Mouse (Mus musculus): ENCODE data around the gene Crot. TPM values are rescaled to one million over a fixed set of nuclear protein-coding genes. Genes with fewer than 3 reads are reported as not detected.

Gene Crot
- polyA plus RNA-seq, 1 experiment = 24.8 TPM

DNA sequence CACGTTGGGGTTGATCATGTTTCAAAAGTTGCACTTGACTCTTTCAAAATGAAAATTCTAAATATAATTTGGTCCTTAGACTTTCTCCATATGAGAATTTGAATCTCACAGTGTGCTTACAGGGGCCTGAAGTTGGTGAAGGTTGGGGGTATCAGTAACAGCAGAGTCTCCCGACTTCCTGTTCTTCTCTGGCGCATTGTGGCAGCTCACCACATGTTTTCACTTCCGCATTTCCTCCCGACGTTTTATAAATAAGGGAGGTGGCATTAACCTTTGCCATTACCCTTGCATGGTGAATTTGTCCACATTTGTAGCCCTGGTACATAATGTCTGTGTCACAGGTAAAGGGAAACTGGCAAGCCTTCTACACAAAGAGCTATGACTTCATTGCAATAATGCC is 80.1 kb downstream of the Crot start:
- WGBS = 78% methylated on average over 6 of the region's 6 CpGs
- no peak overlapping the region for H3K4me3 ChIP-seq (replicated peaks; ENCODE audit: insufficient read depth, low read depth, low read length)
- DNase-seq = no peak
- TF ChIP-seq POLR2A (IDR thresholded peaks at IDR 0.05; ENCODE audit: borderline replicate concordance, insufficient read depth, low read length) = no peak
- TF ChIP-seq CTCF (IDR thresholded peaks at IDR 0.05; ENCODE audit: borderline replicate concordance, insufficient read depth, low read depth, low read length) = no peak
- H3K4me1 ChIP-seq (ENCODE audit: control insufficient read depth, insufficient read depth, low read length) = no peaks in the 10 kb centered on the region
- H3K27ac ChIP-seq (ENCODE audit: insufficient read depth, low read length) = no peak overlapping the region
- no peaks in the 10 kb centered on the region for H3K27me3 ChIP-seq (ENCODE audit: control insufficient read depth, insufficient read depth, low read length)

DNA sequence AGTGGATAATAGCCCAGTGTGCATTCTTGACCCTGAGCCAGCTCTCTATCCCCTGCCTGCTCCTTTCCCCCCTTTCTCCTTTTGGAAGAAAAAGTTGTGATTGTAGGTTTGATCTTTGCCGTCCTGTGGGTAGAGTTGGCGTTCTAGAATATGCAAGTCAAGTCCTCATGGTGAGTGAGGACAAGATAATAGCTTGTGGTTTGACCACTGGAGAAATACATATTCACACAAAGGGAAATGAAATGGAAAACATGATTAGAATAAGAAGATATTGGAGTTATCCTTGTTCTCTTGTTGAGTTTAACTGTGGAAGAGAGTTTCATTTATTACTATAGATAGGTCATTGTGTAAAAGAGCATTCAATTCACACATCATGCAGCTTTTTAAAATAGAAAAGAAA is 80.7 kb downstream of the Crot start:
- no peaks in the 10 kb centered on the region for H3K27me3 ChIP-seq (ENCODE audit: control insufficient read depth, insufficient read depth, low read length)
- no peak for DNase-seq
- H3K27ac ChIP-seq (ENCODE audit: insufficient read depth, low read length) = no peak overlapping the region
- H3K4me1 ChIP-seq (ENCODE audit: control insufficient read depth, insufficient read depth, low read length) = no peaks in the 10 kb centered on the region
- H3K4me3 ChIP-seq (replicated peaks; ENCODE audit: insufficient read depth, low read depth, low read length) = no peak overlapping the region
- TF ChIP-seq CTCF (IDR thresholded peaks at IDR 0.05; ENCODE audit: borderline replicate concordance, insufficient read depth, low read depth, low read length) (no peak), POLR2A (IDR thresholded peaks at IDR 0.05; ENCODE audit: borderline replicate concordance, insufficient read depth, low read length) (no peak)
- WGBS = 90% methylated on average over 2 of the region's 2 CpGs

Other genes with a start within 250 kb of the Crot start
- 1.5 TPM in 2 replicates for gene Abcb1b, start 199.2 kb downstream of the Crot start, polyA plus RNA-seq (2012; rRNA removed)
- gene Abcb4, start 103.6 kb downstream of the Crot start, polyA plus RNA-seq (2012; rRNA removed) = 1.3 and 1.6 TPM in 2 replicates
- gene Tmem243, start 103.3 kb upstream of the Crot start, polyA plus RNA-seq (2012; rRNA removed) = 20.8 and 21.2 TPM in 2 replicates
- 67.5 and 75.3 TPM in 2 replicates for gene Dmtf1, start 164.5 kb upstream of the Crot start, polyA plus RNA-seq (2012; rRNA removed)

Measured in cerebellum, adult 2 months (tissue).